Mouse (Mus musculus) liver, embryonic 14.5 days (tissue): ENCODE results near the gene Egln1.
A peak's percentile ranks its signal among the peaks of the same experiment; 100 is the strongest.

Experiments used
- CTCF ChIP-seq: IDR thresholded peaks from 2 replicates; pipeline ENCODE4 v1.5.1; 2016; ENCODE audit warnings: antibody characterized with exemption, low read depth, control low read depth
- EP300 ChIP-seq: IDR thresholded peaks from 2 replicates; pipeline ENCODE4 v1.6.1; 2016; ENCODE audit warnings: antibody characterized with exemption, low read depth

- TF ChIP-seq CTCF (peak; percentile 21; the same call in 1 of the 2 replicates), EP300 (no peak)
These were observed 77.0 kb downstream of the Egln1 start for GRCm38 (mm10) chr8:124872081-124872480.
